Mouse (Mus musculus) mesoderm, embryonic 11.5 days (tissue): ENCODE data around the gene Grn.

ENCODE experiments used
- DNase-seq: peaks from one replicate; pipeline ENCODE4 v3.0.0-alpha.2; 2012; ENCODE audit warnings: low read depth, low spot score

The Grn gene

DNA sequence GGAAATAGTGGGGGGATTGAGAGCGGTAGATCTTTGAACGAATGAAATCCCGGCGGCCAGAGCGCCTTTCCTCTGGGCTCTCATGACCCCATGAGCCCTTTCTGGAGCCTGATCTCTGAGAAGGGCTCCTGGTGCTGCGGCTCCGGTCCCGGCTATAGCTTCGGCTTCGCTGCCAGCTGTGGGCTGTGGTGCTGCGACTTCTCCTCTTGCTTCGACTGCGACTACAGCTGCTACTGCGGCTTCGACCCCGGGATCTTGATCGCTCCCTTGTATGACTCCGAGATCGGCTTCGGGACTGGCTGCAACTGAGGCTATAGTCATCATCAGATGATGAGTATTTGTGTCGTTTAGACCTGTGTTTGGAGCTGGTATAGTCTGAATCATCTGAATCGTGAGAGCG is 49.5 kb downstream of the Grn start:
- DNase-seq: no peak

DNA sequence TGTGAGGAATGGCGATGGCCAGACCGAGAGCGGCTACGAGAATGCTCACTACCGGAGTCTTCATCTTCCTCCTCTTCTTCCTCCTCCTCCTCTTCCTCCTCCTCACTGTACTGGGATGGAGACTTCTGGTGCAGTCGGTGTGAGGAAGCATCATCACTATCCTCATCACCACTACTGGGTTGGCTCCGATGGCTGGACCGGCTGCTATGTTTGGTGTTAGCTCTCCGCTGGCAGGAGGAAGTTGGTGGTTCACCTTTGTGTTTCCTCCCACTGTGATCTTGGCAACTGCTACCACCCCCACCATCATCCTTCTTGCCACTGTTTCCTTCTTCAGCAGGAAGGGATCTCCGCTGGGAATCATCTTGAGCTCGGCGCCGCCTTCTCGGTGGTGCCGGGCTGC is 50.0 kb downstream of the Grn start:
- no peak for DNase-seq

DNA sequence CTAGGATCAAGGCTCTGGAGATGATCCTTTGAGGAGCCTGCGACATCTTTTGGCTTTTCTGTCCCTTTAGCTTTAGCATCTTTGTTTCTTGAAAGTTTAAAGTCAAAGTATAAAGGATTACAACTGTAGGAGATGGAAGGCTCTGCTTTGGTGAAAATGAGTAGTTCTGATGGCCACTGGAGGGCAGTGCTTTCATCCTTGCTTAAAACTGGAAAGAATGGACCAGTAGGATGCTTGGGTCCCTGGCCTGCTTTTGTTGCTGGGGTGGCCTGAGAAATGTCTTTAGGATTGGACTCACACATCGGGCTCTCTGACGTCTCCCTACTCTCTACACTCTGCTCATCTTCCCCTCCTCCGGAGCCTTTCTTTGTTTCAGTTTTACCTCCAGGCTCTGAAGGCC is 50.8 kb downstream of the Grn start:
- no peak for DNase-seq

DNA sequence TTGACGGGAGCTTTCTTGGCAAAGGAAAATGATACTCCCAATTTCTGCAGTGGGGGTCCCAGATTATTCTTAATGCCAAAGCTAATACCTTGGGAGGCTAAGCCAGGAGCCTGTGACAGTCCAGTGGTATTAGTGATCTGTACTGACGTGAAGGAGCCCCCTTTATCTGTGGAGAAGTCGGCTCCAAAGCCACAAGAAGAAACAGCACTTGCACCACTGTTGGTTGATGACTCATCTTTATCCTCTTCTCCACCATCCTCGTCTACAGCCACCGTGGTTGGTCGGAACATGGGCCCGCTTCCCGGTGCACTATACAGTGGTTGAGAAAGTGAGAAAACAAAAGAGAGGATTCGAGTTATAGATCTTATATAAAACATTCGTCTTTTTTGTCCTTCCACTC is 51.7 kb downstream of the Grn start:
- no peak for DNase-seq
